Mouse (Mus musculus): ENCODE results near the gene Trim29. TPM values are rescaled to one million over a fixed set of nuclear protein-coding genes. Genes with fewer than 3 reads are reported as not detected.

The Trim29 gene
- polyA plus RNA-seq, 1 experiment = 0.19 TPM

- H3K27me3 ChIP-seq (ENCODE audit: control insufficient read depth, insufficient read depth, low read length) = no peaks in the 10 kb centered on the region
- TF ChIP-seq POLR2A (IDR thresholded peaks at IDR 0.05; ENCODE audit: control insufficient read depth, low read depth, low read length) (no peak), CTCF (IDR thresholded peaks at IDR 0.05; ENCODE audit: control insufficient read depth, insufficient read depth, insufficient replicate concordance, low read depth, low read length) (no peak)
- H3K4me3 ChIP-seq (ENCODE audit: control insufficient read depth, low read depth, low read length) = no peak overlapping the region
- no peak overlapping the region for H3K27ac ChIP-seq (ENCODE audit: control insufficient read depth, insufficient read depth, low read depth, low read length)
- no peaks in the 10 kb centered on the region for H3K36me3 ChIP-seq (ENCODE audit: control insufficient read depth, insufficient read depth, low read length)
- H3K4me1 ChIP-seq (ENCODE audit: control insufficient read depth, insufficient read depth, low read length) = peaks cover 11% of the 10 kb centered on the region; the same call in 1 of the 2 replicates
Measured at GRCm38 (mm10) chr9:43313805-43314204, 3.2 kb downstream of the Trim29 start.

- no peak overlapping the region for H3K4me3 ChIP-seq (ENCODE audit: control insufficient read depth, low read depth, low read length)
- H3K36me3 ChIP-seq (ENCODE audit: control insufficient read depth, insufficient read depth, low read length) = no peaks in the 10 kb centered on the region
- peaks cover 8% of the 10 kb centered on the region; the same call in 1 of the 2 replicates for H3K4me1 ChIP-seq (ENCODE audit: control insufficient read depth, insufficient read depth, low read length)
- TF ChIP-seq CTCF (IDR thresholded peaks at IDR 0.05; ENCODE audit: control insufficient read depth, insufficient read depth, insufficient replicate concordance, low read depth, low read length) = no peak
- no peak for TF ChIP-seq POLR2A (IDR thresholded peaks at IDR 0.05; ENCODE audit: control insufficient read depth, low read depth, low read length)
- H3K27ac ChIP-seq (ENCODE audit: control insufficient read depth, insufficient read depth, low read depth, low read length) = no peak overlapping the region
- H3K27me3 ChIP-seq (ENCODE audit: control insufficient read depth, insufficient read depth, low read length) = no peaks in the 10 kb centered on the region
Measured at GRCm38 (mm10) chr9:43315320-43315950, 4.8 kb downstream of the Trim29 start.

GRCm38 (mm10) chr9:43316466-43316865 is 5.8 kb downstream of the Trim29 start:
- Histone ChIP-seq H3K27me3 (ENCODE audit: control insufficient read depth, insufficient read depth, low read length) (no peaks in the 10 kb centered on the region), H3K4me1 (ENCODE audit: control insufficient read depth, insufficient read depth, low read length) (no peaks in the 10 kb centered on the region), H3K4me3 (ENCODE audit: control insufficient read depth, low read depth, low read length) (no peak overlapping the region), H3K27ac (ENCODE audit: control insufficient read depth, insufficient read depth, low read depth, low read length) (no peak overlapping the region), H3K36me3 (ENCODE audit: control insufficient read depth, insufficient read depth, low read length) (no peaks in the 10 kb centered on the region)
- no peak for TF ChIP-seq CTCF (IDR thresholded peaks at IDR 0.05; ENCODE audit: control insufficient read depth, insufficient read depth, insufficient replicate concordance, low read depth, low read length)
- TF ChIP-seq POLR2A (IDR thresholded peaks at IDR 0.05; ENCODE audit: control insufficient read depth, low read depth, low read length) = no peak

- no peaks in the 10 kb centered on the region for H3K4me1 ChIP-seq (ENCODE audit: control insufficient read depth, insufficient read depth, low read length)
- no peak overlapping the region for H3K27ac ChIP-seq (ENCODE audit: control insufficient read depth, insufficient read depth, low read depth, low read length)
- H3K27me3 ChIP-seq (ENCODE audit: control insufficient read depth, insufficient read depth, low read length) = no peaks in the 10 kb centered on the region
- H3K4me3 ChIP-seq (ENCODE audit: control insufficient read depth, low read depth, low read length) = no peak overlapping the region
- no peak for TF ChIP-seq POLR2A (IDR thresholded peaks at IDR 0.05; ENCODE audit: control insufficient read depth, low read depth, low read length)
- no peak for TF ChIP-seq CTCF (IDR thresholded peaks at IDR 0.05; ENCODE audit: control insufficient read depth, insufficient read depth, insufficient replicate concordance, low read depth, low read length)
- no peaks in the 10 kb centered on the region for H3K36me3 ChIP-seq (ENCODE audit: control insufficient read depth, insufficient read depth, low read length)
Measured at GRCm38 (mm10) chr9:43318661-43319060, 8.0 kb downstream of the Trim29 start.

GRCm38 (mm10) chr9:43321951-43322350 is 11.3 kb downstream of the Trim29 start:
- H3K27me3 ChIP-seq (ENCODE audit: control insufficient read depth, insufficient read depth, low read length) = no peaks in the 10 kb centered on the region
- H3K27ac ChIP-seq (ENCODE audit: control insufficient read depth, insufficient read depth, low read depth, low read length) = no peak overlapping the region
- TF ChIP-seq POLR2A (IDR thresholded peaks at IDR 0.05; ENCODE audit: control insufficient read depth, low read depth, low read length) (no peak), CTCF (IDR thresholded peaks at IDR 0.05; ENCODE audit: control insufficient read depth, insufficient read depth, insufficient replicate concordance, low read depth, low read length) (no peak)
- H3K36me3 ChIP-seq (ENCODE audit: control insufficient read depth, insufficient read depth, low read length) = no peaks in the 10 kb centered on the region
- no peaks in the 10 kb centered on the region for H3K4me1 ChIP-seq (ENCODE audit: control insufficient read depth, insufficient read depth, low read length)
- no peak overlapping the region for H3K4me3 ChIP-seq (ENCODE audit: control insufficient read depth, low read depth, low read length)

- Histone ChIP-seq H3K36me3 (ENCODE audit: control insufficient read depth, insufficient read depth, low read length) (no peaks in the 10 kb centered on the region), H3K27ac (ENCODE audit: control insufficient read depth, insufficient read depth, low read depth, low read length) (no peak overlapping the region), H3K27me3 (ENCODE audit: control insufficient read depth, insufficient read depth, low read length) (no peaks in the 10 kb centered on the region), H3K4me1 (ENCODE audit: control insufficient read depth, insufficient read depth, low read length) (no peaks in the 10 kb centered on the region), H3K4me3 (ENCODE audit: control insufficient read depth, low read depth, low read length) (no peak overlapping the region)
- TF ChIP-seq POLR2A (IDR thresholded peaks at IDR 0.05; ENCODE audit: control insufficient read depth, low read depth, low read length) = no peak
Measured at GRCm38 (mm10) chr9:43322666-43323065, 12.0 kb downstream of the Trim29 start.

- no peak overlapping the region for H3K27ac ChIP-seq (ENCODE audit: control insufficient read depth, insufficient read depth, low read depth, low read length)
- TF ChIP-seq CTCF (IDR thresholded peaks at IDR 0.05; ENCODE audit: control insufficient read depth, insufficient read depth, insufficient replicate concordance, low read depth, low read length) = no peak
- no peak for TF ChIP-seq POLR2A (IDR thresholded peaks at IDR 0.05; ENCODE audit: control insufficient read depth, low read depth, low read length)
- no peaks in the 10 kb centered on the region for H3K27me3 ChIP-seq (ENCODE audit: control insufficient read depth, insufficient read depth, low read length)
- H3K4me3 ChIP-seq (ENCODE audit: control insufficient read depth, low read depth, low read length) = no peak overlapping the region
- H3K36me3 ChIP-seq (ENCODE audit: control insufficient read depth, insufficient read depth, low read length) = no peaks in the 10 kb centered on the region
- H3K4me1 ChIP-seq (ENCODE audit: control insufficient read depth, insufficient read depth, low read length) = no peaks in the 10 kb centered on the region
Measured at GRCm38 (mm10) chr9:43325486-43325885, 14.8 kb downstream of the Trim29 start.

Data from testis, adult 2 months (tissue).